Mouse (Mus musculus) liver, embryonic 15.5 days (tissue): ENCODE measurements around the gene Tbc1d4. TPM values are rescaled to one million over a fixed set of nuclear protein-coding genes. Genes with fewer than 3 reads are reported as not detected.

Source experiments
- ATAC-seq: fragments of 200-750 bp; cut with Nextera tagmentation; 2 replicates; pipeline ENCODE4 v1.8.0; 2017; ENCODE audit warnings: moderate number of reproducible peaks, mild to moderate bottlenecking, moderate library complexity; ENCODE audit not compliant: insufficient read depth
- H3K27ac ChIP-seq: fragments of 300-500 bp; sonication (generic); replicated peaks from 2 replicates; pipeline ENCODE4 v1.5.1; 2015; ENCODE audit warnings: mild to moderate bottlenecking, inconsistent platforms
- H3K27me3 ChIP-seq: fragments of 300-500 bp; sonication (generic); 2 replicates; pipeline ENCODE4 v1.6.1; 2015; ENCODE audit warnings: mild to moderate bottlenecking, inconsistent platforms
- H3K36me3 ChIP-seq: fragments of 300-500 bp; sonication (generic); replicated peaks from 2 replicates; pipeline ENCODE4 v1.6.1; 2015; ENCODE audit warnings: moderate library complexity, mild to moderate bottlenecking, inconsistent platforms
- H3K4me1 ChIP-seq: fragments of 300-500 bp; sonication (generic); replicated peaks from 2 replicates; pipeline ENCODE4 v1.6.1; 2015; ENCODE audit warnings: inconsistent platforms
- H3K4me2 ChIP-seq: fragments of 300-500 bp; sonication (generic); 2 replicates; pipeline ENCODE4 v1.6.1; 2015; ENCODE audit warnings: moderate library complexity, mild to moderate bottlenecking, inconsistent platforms
- H3K4me3 ChIP-seq: fragments of 300-500 bp; sonication (generic); replicated peaks from 2 replicates; pipeline ENCODE4 v1.5.1; 2015; ENCODE audit warnings: mild to moderate bottlenecking, inconsistent platforms
- H3K9ac ChIP-seq: fragments of 300-500 bp; sonication (generic); 2 replicates; pipeline ENCODE4 v1.6.1; 2015; ENCODE audit warnings: moderate library complexity, mild to moderate bottlenecking, inconsistent platforms
- H3K9me3 ChIP-seq: fragments of 300-500 bp; sonication (generic); replicated peaks from 2 replicates; pipeline ENCODE4 v1.6.1; 2016; ENCODE audit warnings: inconsistent platforms
- WGBS: fragments of 180-500 bp; shearing (Covaris S2); methylation state at CpG from one replicate; pipeline ENCODE4 v1.1.7; 2015; ENCODE audit warnings: mixed read lengths; ENCODE audit not compliant: insufficient replicate concordance; 5-methylcytosine and 5-hydroxymethylcytosine counted together
- polyA plus RNA-seq: library from polyadenylated mRNA; unstranded; fragments of >200 nt; fragmentation: Nextera tagmentation; extraction: Ambion mirVana; gene quantifications from 2 replicates; pipeline ENCODE4 v1.2.1, GENCODE M21; 2015

The Tbc1d4 gene
- polyA plus RNA-seq, 1 experiment from 2014 or later, result 2.1 TPM

DNA sequence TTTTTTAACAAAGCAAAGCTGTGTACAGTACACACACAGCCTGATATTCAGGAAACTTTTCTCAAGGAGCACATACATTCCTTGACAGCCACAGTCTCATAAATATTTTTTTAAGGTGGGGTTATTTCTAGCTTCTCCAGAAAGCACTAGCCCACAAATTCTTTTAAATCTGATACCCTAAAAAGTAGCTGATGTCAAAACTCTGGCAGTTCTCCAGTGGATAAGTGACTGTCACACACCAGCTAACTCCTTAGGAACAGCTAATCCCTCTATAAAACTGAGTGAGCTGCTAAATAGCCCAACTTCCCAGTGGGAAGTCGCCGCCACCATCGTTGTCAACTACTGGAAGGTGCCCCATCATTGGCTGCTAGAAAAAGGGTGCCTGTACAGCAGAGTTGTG lies 43.3 kb downstream of the Tbc1d4 start:
- no peak overlapping the region for H3K4me2 ChIP-seq
- ATAC-seq, result no peak
- no peak overlapping the region for H3K27ac ChIP-seq
- WGBS, result 71% methylated on average over 3 of the region's 3 CpGs
- H3K4me1 ChIP-seq, result no peaks in the 10 kb centered on the region
- no peaks in the 10 kb centered on the region for H3K36me3 ChIP-seq
- H3K27me3 ChIP-seq, result no peaks in the 10 kb centered on the region
- H3K9ac ChIP-seq, result no peak overlapping the region
- H3K9me3 ChIP-seq, result no peaks in the 10 kb centered on the region
- no peak overlapping the region for H3K4me3 ChIP-seq

DNA sequence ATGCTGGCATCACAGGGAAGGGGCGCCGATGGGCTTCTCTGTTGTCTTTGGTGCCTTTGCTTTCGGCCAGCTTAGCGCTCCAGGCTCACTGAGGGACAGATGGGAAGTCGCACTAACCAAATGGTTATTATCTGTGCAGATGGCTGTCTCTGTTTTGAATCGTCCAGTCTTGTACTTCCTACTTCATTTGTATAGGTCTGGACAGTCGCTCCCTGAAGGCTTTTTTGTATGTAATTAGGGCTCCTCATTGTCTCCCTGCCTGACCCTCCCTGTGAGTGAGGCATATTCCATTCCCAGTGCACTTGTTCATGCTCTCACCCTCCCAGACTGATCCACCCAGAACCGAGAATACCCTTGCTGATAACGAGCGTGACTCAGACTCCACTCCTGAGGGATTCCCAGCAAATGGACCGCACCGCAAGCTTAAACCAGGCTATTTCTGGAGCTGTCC lies 47.7 kb downstream of the Tbc1d4 start:
- Histone ChIP-seq H3K4me3 (no peak overlapping the region), H3K9me3 (no peaks in the 10 kb centered on the region), H3K4me1 (no peaks in the 10 kb centered on the region), H3K27ac (no peak overlapping the region), H3K36me3 (no peaks in the 10 kb centered on the region), H3K9ac (no peak overlapping the region), H3K27me3 (no peaks in the 10 kb centered on the region), H3K4me2 (no peak overlapping the region)
- 71% methylated on average over 12 of the region's 12 CpGs for WGBS
- no peak for ATAC-seq

DNA sequence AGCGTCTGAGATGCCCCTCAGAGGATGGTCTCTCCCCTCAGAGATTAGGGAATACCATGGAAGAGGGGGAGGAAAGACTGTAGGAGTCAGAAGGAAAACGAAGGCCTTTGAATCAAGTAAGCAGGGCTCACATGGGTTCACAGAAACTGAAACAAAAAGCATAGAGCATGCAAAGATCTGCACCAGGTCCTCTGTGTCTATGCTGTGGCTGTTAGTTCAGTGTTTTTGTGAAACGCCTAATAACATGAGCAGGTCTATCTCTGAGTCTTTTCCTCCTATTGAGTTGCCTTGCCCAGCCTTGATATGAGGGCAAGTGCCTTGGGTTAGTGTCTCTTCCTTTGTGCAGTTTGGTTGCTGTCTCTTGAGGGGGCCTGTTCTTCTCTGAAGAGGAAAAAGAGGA lies 49.5 kb downstream of the Tbc1d4 start:
- no peaks in the 10 kb centered on the region for H3K36me3 ChIP-seq
- H3K9ac ChIP-seq, result no peak overlapping the region
- H3K27me3 ChIP-seq, result no peaks in the 10 kb centered on the region
- H3K4me3 ChIP-seq, result no peak overlapping the region
- no peak overlapping the region for H3K27ac ChIP-seq
- H3K4me2 ChIP-seq, result no peak overlapping the region
- no peaks in the 10 kb centered on the region for H3K9me3 ChIP-seq
- 56% methylated on average over 3 of the region's 3 CpGs for WGBS
- no peak for ATAC-seq
- no peaks in the 10 kb centered on the region for H3K4me1 ChIP-seq

DNA sequence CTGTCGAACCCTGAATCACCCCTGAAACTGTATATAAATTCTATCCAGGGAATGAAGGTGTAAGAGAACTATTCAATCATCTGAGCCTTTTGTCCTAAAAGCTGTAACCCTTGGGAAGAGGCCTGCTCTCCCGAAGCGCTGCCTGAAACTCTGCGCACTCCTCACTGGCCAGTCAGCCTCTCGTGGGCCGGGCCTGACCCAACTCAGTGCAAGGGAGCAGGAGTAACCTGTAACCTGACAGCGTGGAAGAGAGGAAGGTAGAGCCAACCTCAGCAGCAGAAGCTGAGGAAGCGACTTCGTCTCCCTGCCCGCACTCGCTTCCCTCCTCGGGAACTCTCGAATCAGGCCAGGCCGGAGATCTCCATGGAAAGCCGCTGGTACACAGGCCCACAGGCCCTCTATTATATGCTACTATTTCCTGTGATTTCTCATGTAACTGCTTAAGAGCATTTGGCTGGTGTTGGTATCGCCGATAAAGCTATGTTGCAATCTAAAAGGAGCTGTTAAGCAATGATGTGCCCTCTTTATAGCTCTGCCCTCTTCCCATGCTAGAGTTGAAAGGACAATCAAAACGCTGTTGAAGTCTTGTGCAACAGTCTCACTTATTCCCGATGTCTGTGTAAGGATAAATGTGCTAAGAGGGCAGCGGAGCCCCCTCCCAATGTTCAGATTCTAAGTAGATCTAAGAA lies 60.0 kb downstream of the Tbc1d4 start:
- no peak overlapping the region for H3K4me3 ChIP-seq
- WGBS, result 76% methylated on average over 20 of the region's 20 CpGs
- H3K36me3 ChIP-seq, result no peaks in the 10 kb centered on the region
- no peak for ATAC-seq
- H3K4me2 ChIP-seq, result no peak overlapping the region
- no peaks in the 10 kb centered on the region for H3K27me3 ChIP-seq
- no peak overlapping the region for H3K9ac ChIP-seq
- H3K27ac ChIP-seq, result no peak overlapping the region
- H3K4me1 ChIP-seq, result no peaks in the 10 kb centered on the region
- H3K9me3 ChIP-seq, result no peaks in the 10 kb centered on the region

DNA sequence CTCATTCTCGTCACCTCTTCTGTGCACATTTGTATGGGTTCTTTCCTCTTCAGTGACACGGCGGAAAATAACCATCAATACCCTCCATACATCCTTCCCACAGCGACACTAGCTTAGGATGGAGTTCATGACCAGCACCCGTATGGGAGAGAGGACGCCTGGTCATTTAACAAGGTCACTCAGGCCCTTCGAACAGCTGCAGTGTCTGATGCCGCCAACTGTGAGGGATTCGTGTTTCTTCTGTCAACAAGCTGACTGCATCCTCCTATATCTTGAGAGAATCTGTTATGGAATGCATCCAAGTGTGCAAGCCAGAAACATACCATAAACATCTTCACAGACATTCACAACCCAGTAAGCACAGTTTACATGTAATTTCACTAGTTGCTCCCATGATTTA lies 67.1 kb downstream of the Tbc1d4 start:
- no peaks in the 10 kb centered on the region for H3K9me3 ChIP-seq
- H3K4me2 ChIP-seq, result no peak overlapping the region
- no peaks in the 10 kb centered on the region for H3K27me3 ChIP-seq
- WGBS, result 65% methylated on average over 9 of the region's 9 CpGs
- no peak for ATAC-seq
- H3K36me3 ChIP-seq, result no peaks in the 10 kb centered on the region
- H3K4me3 ChIP-seq, result no peak overlapping the region
- H3K4me1 ChIP-seq, result no peaks in the 10 kb centered on the region
- no peak overlapping the region for H3K9ac ChIP-seq
- no peak overlapping the region for H3K27ac ChIP-seq

DNA sequence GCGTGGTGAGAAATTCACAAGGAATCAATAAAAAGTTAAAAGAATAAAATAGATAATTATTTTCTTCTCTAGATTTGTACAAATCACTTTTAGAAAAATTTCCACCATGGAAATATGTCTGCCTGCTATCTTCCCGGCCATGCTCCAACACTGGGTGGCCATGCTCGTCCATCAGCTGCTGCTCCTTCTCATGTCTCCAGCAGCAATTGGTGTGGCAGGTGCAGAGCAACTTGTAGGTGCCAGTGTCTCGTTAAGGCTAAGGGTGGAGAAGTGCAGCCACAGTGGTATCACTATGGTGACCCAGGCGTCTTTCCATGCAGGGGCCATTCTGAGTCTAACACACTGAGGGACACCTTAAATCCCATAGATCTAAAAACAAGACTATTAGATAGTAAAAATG lies 67.8 kb downstream of the Tbc1d4 start:
- ATAC-seq, result no peak

DNA sequence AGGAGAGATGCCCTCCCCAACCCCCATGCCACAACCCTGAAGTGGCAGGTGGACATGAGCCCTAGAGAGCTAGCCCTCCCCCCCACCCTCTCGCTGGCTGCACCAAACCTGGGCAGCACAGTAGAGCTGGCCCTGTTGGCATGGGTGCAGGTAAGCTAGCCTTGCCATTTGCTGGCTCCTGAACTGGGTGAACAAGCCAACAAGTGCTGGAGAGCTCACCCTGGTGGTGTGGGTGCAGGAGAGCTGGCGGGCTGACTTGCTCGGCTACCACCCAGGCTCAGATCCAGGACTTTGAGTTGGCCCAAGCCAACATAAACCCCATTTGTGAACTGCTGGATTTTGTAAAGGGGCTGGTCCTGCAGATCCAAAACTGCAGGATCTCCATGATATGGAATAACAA lies 68.5 kb downstream of the Tbc1d4 start:
- H3K4me3 ChIP-seq, result no peak overlapping the region
- no peaks in the 10 kb centered on the region for H3K27me3 ChIP-seq
- 79% methylated on average over 3 of the region's 3 CpGs for WGBS
- no peaks in the 10 kb centered on the region for H3K9me3 ChIP-seq
- no peak overlapping the region for H3K9ac ChIP-seq
- no peak for ATAC-seq
- H3K27ac ChIP-seq, result no peak overlapping the region
- H3K4me1 ChIP-seq, result no peaks in the 10 kb centered on the region
- no peak overlapping the region for H3K4me2 ChIP-seq
- no peaks in the 10 kb centered on the region for H3K36me3 ChIP-seq

More for the DNA sequence above, 67.8 kb downstream of the Tbc1d4 start:
- 61% methylated on average over 5 of the region's 5 CpGs for WGBS
- Histone ChIP-seq H3K27me3 (no peaks in the 10 kb centered on the region), H3K4me2 (no peak overlapping the region), H3K4me3 (no peak overlapping the region), H3K4me1 (no peaks in the 10 kb centered on the region), H3K9ac (no peak overlapping the region), H3K27ac (no peak overlapping the region), H3K36me3 (no peaks in the 10 kb centered on the region), H3K9me3 (no peaks in the 10 kb centered on the region)

DNA sequence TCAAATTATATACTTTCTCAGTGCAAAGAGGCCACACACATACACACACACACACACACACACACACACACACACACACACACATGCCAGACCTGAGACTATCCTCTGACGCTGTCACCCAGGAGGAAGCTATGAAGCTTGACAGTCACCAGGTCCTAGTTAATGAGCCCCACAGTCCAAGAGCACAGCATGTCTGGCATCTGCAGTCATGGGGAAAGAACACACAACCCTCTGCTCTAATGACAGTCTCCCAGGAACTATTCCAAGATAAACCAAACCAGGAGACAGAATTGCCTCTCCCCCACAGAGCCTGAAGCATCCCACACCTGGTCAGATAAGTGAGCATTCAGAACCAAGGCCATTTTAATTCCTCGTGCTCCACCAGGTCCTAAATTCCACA lies 71.1 kb downstream of the Tbc1d4 start:
- no peaks in the 10 kb centered on the region for H3K4me1 ChIP-seq
- ATAC-seq, result no peak
- H3K27me3 ChIP-seq, result no peaks in the 10 kb centered on the region
- 43% methylated on average over 2 of the region's 2 CpGs for WGBS
- no peak overlapping the region for H3K4me3 ChIP-seq
- no peak overlapping the region for H3K4me2 ChIP-seq
- H3K9ac ChIP-seq, result no peak overlapping the region
- no peaks in the 10 kb centered on the region for H3K36me3 ChIP-seq
- no peaks in the 10 kb centered on the region for H3K9me3 ChIP-seq
- H3K27ac ChIP-seq, result no peak overlapping the region

DNA sequence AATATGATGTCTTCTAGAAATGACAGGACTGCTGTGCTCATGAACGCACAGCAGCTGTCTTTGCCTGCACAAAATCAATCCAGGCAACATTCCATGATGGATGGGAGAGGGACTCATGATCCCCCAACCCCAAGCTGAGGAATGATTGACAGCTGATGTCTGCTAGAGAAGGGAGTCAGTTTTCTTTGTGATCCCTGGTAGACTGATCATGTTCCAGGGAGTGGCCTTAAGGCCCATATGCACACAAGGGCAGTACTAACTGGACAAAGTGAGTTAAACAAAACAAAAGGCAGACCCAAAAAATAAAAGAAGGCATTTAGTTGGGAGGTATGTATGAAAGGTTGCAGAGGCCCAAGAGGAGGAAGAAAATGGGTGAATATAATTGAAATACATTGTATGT lies 71.6 kb downstream of the Tbc1d4 start:
- no peaks in the 10 kb centered on the region for H3K27me3 ChIP-seq
- H3K4me1 ChIP-seq, result no peaks in the 10 kb centered on the region
- ATAC-seq, result no peak
- no peaks in the 10 kb centered on the region for H3K9me3 ChIP-seq
- no peak overlapping the region for H3K27ac ChIP-seq
- no peak overlapping the region for H3K9ac ChIP-seq
- H3K4me2 ChIP-seq, result no peak overlapping the region
- 58% methylated on average over 1 of the region's 1 CpGs for WGBS
- H3K4me3 ChIP-seq, result no peak overlapping the region
- no peaks in the 10 kb centered on the region for H3K36me3 ChIP-seq

DNA sequence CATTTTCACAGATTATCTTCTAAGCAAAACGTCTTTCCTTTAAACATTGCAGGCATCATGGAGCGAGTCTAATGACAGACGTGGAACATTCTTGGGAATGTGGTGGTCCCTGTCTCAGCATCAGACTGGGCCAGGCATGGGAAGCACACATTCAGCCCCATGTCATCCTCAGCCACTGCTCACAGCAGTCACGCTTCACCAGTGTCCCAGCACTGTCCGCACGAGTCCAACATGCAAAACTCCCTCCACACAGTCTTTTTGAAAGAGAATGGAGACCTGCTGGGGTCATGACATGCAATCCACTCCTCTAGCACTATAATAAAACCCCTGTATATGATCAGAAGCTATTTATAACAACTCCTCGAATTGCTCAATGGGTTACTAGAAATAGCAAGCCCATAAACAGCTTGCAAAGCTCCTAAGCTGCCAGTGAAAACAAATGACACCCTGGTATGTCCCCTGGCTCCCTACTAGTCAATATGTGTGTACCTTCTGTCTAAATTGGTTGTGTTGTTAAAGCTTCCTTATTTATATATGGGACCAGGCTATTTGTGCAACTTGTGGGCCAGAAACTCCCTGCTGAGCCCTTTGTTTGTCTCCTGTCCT lies 76.8 kb downstream of the Tbc1d4 start:
- 48% methylated on average over 7 of the region's 7 CpGs for WGBS
- no peaks in the 10 kb centered on the region for H3K4me1 ChIP-seq
- ATAC-seq, result no peak
- no peak overlapping the region for H3K4me2 ChIP-seq
- H3K9ac ChIP-seq, result no peak overlapping the region
- H3K27ac ChIP-seq, result no peak overlapping the region
- H3K36me3 ChIP-seq, result no peaks in the 10 kb centered on the region
- H3K27me3 ChIP-seq, result no peaks in the 10 kb centered on the region
- H3K4me3 ChIP-seq, result no peak overlapping the region
- H3K9me3 ChIP-seq, result no peaks in the 10 kb centered on the region

DNA sequence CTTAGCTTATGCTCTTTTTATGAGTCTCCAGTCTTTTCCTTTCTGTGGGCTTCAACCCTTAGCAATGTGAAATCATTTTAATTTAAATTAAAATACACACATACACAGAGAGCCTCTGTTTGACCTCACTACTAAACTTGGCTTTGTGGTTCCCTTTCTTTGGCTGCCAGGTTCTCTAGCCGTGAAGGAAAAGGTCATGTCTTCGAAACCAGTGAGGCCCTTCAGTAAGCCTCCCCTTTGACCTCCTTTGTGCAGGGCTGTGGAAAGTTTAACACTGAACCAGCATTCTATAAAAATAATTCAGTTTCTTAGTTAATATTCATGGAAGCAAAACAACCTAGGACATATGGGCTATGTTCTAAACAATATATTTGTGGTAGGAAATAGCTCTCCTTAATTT lies 78.5 kb downstream of the Tbc1d4 start:
- Histone ChIP-seq H3K9me3 (no peaks in the 10 kb centered on the region), H3K4me1 (no peaks in the 10 kb centered on the region), H3K36me3 (no peaks in the 10 kb centered on the region), H3K27ac (no peak overlapping the region), H3K4me3 (no peak overlapping the region), H3K9ac (no peak overlapping the region), H3K4me2 (no peak overlapping the region), H3K27me3 (no peaks in the 10 kb centered on the region)
- WGBS, result 51% methylated on average over 2 of the region's 2 CpGs
- no peak for ATAC-seq

DNA sequence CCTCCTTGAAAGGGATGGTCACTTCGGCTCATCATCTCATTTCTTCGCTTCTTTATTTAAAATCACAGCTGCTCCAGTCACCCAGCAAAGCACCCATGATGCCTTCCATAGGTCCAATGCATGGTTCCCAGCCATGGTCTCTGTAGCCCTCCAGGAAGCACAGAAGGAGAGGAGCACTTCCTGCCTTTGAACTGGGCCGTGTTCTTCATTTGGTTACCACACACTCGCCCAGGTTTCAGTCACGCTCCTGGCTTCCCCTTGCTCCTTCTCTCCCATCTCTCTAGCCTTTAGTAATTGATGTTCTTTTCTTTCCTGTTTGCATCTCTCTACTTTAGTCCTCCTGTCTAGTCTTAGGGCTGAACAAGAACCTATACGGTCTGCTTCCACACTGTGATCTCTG lies 79.8 kb downstream of the Tbc1d4 start:
- 55% methylated on average over 6 of the region's 6 CpGs for WGBS

More for the DNA sequence above, 79.8 kb downstream of the Tbc1d4 start:
- Histone ChIP-seq H3K9me3 (no peaks in the 10 kb centered on the region), H3K4me1 (no peaks in the 10 kb centered on the region), H3K4me2 (no peak overlapping the region), H3K27me3 (no peaks in the 10 kb centered on the region), H3K36me3 (no peaks in the 10 kb centered on the region), H3K27ac (no peak overlapping the region), H3K9ac (no peak overlapping the region), H3K4me3 (no peak overlapping the region)
- no peak for ATAC-seq
